Comparison of ENCODE assay signal across 8 mouse cellular contexts in the genomic region with DNA sequence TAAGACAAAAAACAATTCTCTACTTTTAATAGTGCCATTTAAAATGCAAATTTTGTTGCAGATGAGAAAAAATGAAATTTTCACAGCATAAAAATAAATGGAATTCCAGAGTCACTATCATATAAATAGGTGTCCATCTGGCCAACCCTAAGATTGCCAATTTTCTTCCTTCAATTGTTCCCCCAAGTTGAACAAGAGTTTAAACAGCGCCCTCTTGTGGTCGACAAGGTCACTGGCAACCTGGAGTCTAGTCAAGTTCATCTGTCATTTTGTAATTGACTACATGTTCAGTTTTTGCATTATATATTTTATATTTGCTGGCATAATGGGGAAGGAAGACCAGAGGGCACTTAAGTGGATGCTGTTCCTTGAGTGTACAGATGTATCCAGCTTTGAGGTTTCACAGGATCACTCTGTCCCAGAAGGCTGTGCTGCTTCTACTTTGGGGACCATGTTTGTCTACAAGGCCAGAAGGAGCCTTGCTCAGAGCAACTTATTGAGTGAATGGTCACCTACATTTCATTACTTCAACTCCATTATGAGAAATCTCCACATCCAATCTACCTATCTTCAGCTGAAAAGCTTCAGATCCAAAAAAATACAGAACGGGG. TPM values are rescaled to one million over a fixed set of nuclear protein-coding genes. Genes with fewer than 3 reads are reported as not detected.
DNase-seq lines count a peak whose midpoint lies in the region; ATAC-seq and TF ChIP-seq lines count a peak whose summit lies in the region.

No protein-coding gene starts in this region.

- no peak for TF ChIP-seq POLR2A in liver, adult 2 months (IDR thresholded peaks at IDR 0.05; ENCODE audit: extremely low read depth, insufficient read depth, low read length)
- TF ChIP-seq POLR2A in cortical plate, adult 2 months (IDR thresholded peaks at IDR 0.05; ENCODE audit: extremely low read depth, insufficient read depth, low read length): no peak

- peak; percentile 48 for TF ChIP-seq CTCF in liver, adult 2 months (IDR thresholded peaks at IDR 0.05; ENCODE audit: low read depth, low read length)
- TF ChIP-seq CTCF in cortical plate, adult 2 months (IDR thresholded peaks at IDR 0.05; ENCODE audit: extremely low read depth, insufficient read depth, low read length): peak; percentile 77
- peak; percentile 94 for TF ChIP-seq CTCF in left cerebral cortex, adult 2 months (IDR thresholded peaks at IDR 0.05)
- peak; percentile 85 for TF ChIP-seq CTCF in midbrain, postnatal 0 days (IDR thresholded peaks at IDR 0.05)

- intact Hi-C loops in heart, postnatal 10 days (cut with DNase I): loop anchor here (1.0 to 5.0 kb wide), 3 partner anchors 233 to 360 kb away; partner anchors contain the start of genes Aadat and Mfap3l
- intact Hi-C loops in left cerebral cortex, adult 2 months (cut with DNase I): loop anchor here (1.0 to 5.0 kb wide), 3 partner anchors 78 to 361 kb away; partner anchors contain the start of gene Aadat

- no peak overlapping the region for H3K27ac ChIP-seq in liver, adult 2 months (replicated peaks; ENCODE audit: insufficient read depth, low read depth, low read length)
- no peak overlapping the region for H3K27ac ChIP-seq in liver, embryonic 11.5 days (ENCODE audit: low read depth, low read length)
- no peak overlapping the region for H3K27ac ChIP-seq in cortical plate, adult 2 months (ENCODE audit: insufficient read depth, low read length)
- H3K27ac ChIP-seq in left cerebral cortex, adult 2 months: no peak overlapping the region; the same call in 1 of the 2 replicates
- H3K27ac ChIP-seq in midbrain, postnatal 0 days (ENCODE audit: low read depth, low read length): no peak overlapping the region

- H3K4me3 ChIP-seq in liver, adult 2 months (ENCODE audit: insufficient read depth, low read depth, low read length): no peak overlapping the region
- no peak overlapping the region for H3K4me3 ChIP-seq in liver, embryonic 11.5 days (ENCODE audit: low read depth, low read length)
- H3K4me3 ChIP-seq in cortical plate, adult 2 months (ENCODE audit: insufficient read depth, low read length): no peak overlapping the region
- no peak overlapping the region for H3K4me3 ChIP-seq in left cerebral cortex, adult 2 months
- H3K4me3 ChIP-seq in midbrain, postnatal 0 days (ENCODE audit: low read depth, low read length): no peak overlapping the region

- 32% methylated on average over 3 of the region's 3 CpGs for WGBS in liver, adult 2 months
- 32% methylated on average over 3 of the region's 3 CpGs for WGBS in liver, embryonic 11.5 days
- 31% methylated on average over 3 of the region's 3 CpGs for WGBS in midbrain, postnatal 0 days

- H3K9me3 ChIP-seq in liver, embryonic 11.5 days (ENCODE audit: control insufficient read depth, low read length): no peaks in the 10 kb centered on the region
- H3K9me3 ChIP-seq in midbrain, postnatal 0 days (ENCODE audit: low read length): no peaks in the 10 kb centered on the region

- no peaks in the 10 kb centered on the region for H3K79me2 ChIP-seq in liver, adult 2 months (ENCODE audit: control insufficient read depth, insufficient read depth, low read length)

- H3K36me3 ChIP-seq in liver, adult 2 months (ENCODE audit: control insufficient read depth, insufficient read depth, low read length): no peaks in the 10 kb centered on the region
- H3K36me3 ChIP-seq in liver, embryonic 11.5 days (ENCODE audit: control insufficient read depth, insufficient read depth, low read length): no peaks in the 10 kb centered on the region
- no peaks in the 10 kb centered on the region for H3K36me3 ChIP-seq in midbrain, postnatal 0 days (ENCODE audit: insufficient read depth, low read length)

- H3K9ac ChIP-seq in liver, adult 2 months (ENCODE audit: low read depth, low read length): no peak overlapping the region
- no peak overlapping the region for H3K9ac ChIP-seq in liver, embryonic 11.5 days (ENCODE audit: low read depth, low read length)
- H3K9ac ChIP-seq in midbrain, postnatal 0 days (replicated peaks; ENCODE audit: low read length, poor library complexity, severe bottlenecking): no peak overlapping the region

- peak; percentile 53 for DNase-seq in liver, adult 2 months (ENCODE audit: extremely low read depth, low read depth, low spot score)
- no peak for DNase-seq in liver, embryonic 11.5 days (ENCODE audit: low spot score)
- DNase-seq in adipocyte (ENCODE audit: low spot score): peak; percentile 80
- DNase-seq in heart, postnatal 10 days: peak; percentile 58 to 82
- peak; percentile 61 to 73 for DNase-seq in left cerebral cortex, adult 2 months (ENCODE audit: extremely low spot score in 1 of 2, low spot score in 2 of 2)
- DNase-seq in midbrain, postnatal 0 days (ENCODE audit: low spot score): peak; percentile 87
- peak; percentile 88 for DNase-seq in telencephalon, adult 2 months (ENCODE audit: low read depth, low spot score)

- no peaks in the 10 kb centered on the region for H3K4me1 ChIP-seq in liver, adult 2 months (ENCODE audit: control insufficient read depth, insufficient read depth, low read length)
- H3K4me1 ChIP-seq in liver, embryonic 11.5 days (replicated peaks; ENCODE audit: control insufficient read depth, insufficient read depth, low read length): no peaks in the 10 kb centered on the region
- H3K4me1 ChIP-seq in cortical plate, adult 2 months (ENCODE audit: control insufficient read depth, insufficient read depth, low read length): peaks cover 9% of the 10 kb centered on the region; the same call in 1 of the 2 replicates
- no peaks in the 10 kb centered on the region for H3K4me1 ChIP-seq in midbrain, postnatal 0 days (ENCODE audit: insufficient read depth, low read length)

- no peaks in the 10 kb centered on the region for H3K27me3 ChIP-seq in liver, adult 2 months (ENCODE audit: control insufficient read depth, insufficient read depth, low read length)
- H3K27me3 ChIP-seq in liver, embryonic 11.5 days (replicated peaks; ENCODE audit: control insufficient read depth, insufficient read depth, low read length): no peaks in the 10 kb centered on the region
- H3K27me3 ChIP-seq in midbrain, postnatal 0 days (ENCODE audit: insufficient read depth, low read length): no peaks in the 10 kb centered on the region

- H3K4me2 ChIP-seq in liver, embryonic 11.5 days: no peak overlapping the region
- no peak overlapping the region for H3K4me2 ChIP-seq in midbrain, postnatal 0 days (ENCODE audit: low read depth, low read length, poor library complexity, severe bottlenecking)

- ATAC-seq in liver, embryonic 11.5 days (replicated peaks; ENCODE audit: low FRiP score): no peak
- no peak for ATAC-seq in midbrain, postnatal 0 days (ENCODE audit: low FRiP score)

RNA-seq across cellular contexts. Expression of gene Hpf1, which starts 24.6 kb away (rescaled TPM):
- 6.0 and 8.8 TPM in 2 replicates for total RNA-seq in liver, adult 2 months (2014; rRNA removed)
- polyA plus RNA-seq in liver, adult 2 months (2012; rRNA removed): 2.0 and 2.8 TPM in 2 replicates
- polyA plus RNA-seq in liver, embryonic 11.5 days (2014; fragmentation: Nextera tagmentation; extraction: Ambion mirVana): 133 and 145 TPM in 2 replicates
- polyA plus RNA-seq in cortical plate, adult 2 months (2012; rRNA removed): 50.7 and 52.1 TPM in 2 replicates
- total RNA-seq in heart, postnatal 10 days (2021): 10 to 100 TPM; 22.5 to 26.8 TPM
- 10 to 100 TPM; 45.8 to 51.3 TPM for total RNA-seq in left cerebral cortex, adult 2 months (2021)
- total RNA-seq in midbrain, postnatal 0 days (2014; rRNA removed): 28.6 and 43.0 TPM in 2 replicates
- polyA plus RNA-seq in midbrain, postnatal 0 days (2015; fragmentation: Nextera tagmentation; extraction: Ambion mirVana): 99.1 and 99.5 TPM in 2 replicates
